Mouse (Mus musculus) embryonic fibroblast, embryonic 13.5 days (primary cell): ENCODE measurements around the gene Otx2.

Experiments
- CTCF ChIP-seq: IDR thresholded peaks from 2 replicates; pipeline ENCODE4 v1.5.1; 2011; ENCODE audit warnings: mild to moderate bottlenecking, control low read depth, low read length, moderate library complexity, borderline replicate concordance; ENCODE audit not compliant: insufficient read depth
- POLR2A ChIP-seq: IDR thresholded peaks from 2 replicates; pipeline ENCODE4 v1.6.1; 2011; ENCODE audit warnings: low read depth, mild to moderate bottlenecking, control low read depth, low read length, moderate library complexity

DNA sequence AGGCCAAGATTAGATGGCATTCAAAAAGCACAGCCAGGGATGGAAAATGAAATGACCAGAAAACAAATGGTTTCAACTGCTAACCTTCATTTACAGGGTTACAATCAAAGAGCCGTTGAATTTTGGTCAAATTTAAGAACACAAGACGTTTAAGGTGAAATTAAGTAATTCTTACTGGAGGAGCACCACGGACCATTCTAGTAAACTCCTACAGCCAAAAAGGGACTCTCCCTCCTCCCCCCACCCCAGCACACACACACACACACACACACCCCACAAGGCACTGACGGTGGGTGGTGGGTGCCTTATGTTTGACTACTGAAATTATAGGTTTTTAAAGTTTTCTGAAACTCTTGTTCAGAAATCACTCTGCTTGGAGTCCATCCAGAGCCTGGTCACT, 16.9 kb downstream of the Otx2 start:
- TF ChIP-seq POLR2A (no peak), CTCF (no peak)
